Mouse (Mus musculus) G1E (cell line): ENCODE data around the gene Spsb3.

Experiments used
- CTCF ChIP-seq: IDR thresholded peaks from 2 replicates; pipeline ENCODE4 v1.5.1; 2012; ENCODE audit warnings: low read depth, low read length, inconsistent platforms, mixed read lengths
- GATA1 ChIP-seq: IDR thresholded peaks from 2 replicates; pipeline ENCODE4 v1.6.1; 2012; ENCODE audit warnings: borderline replicate concordance, low read length, inconsistent platforms, mixed read lengths
- GATA2 ChIP-seq: IDR thresholded peaks from 2 replicates; pipeline ENCODE4 v1.6.1; 2012; ENCODE audit warnings: low read depth, low read length, inconsistent platforms, borderline replicate concordance
- POLR2AphosphoS5 ChIP-seq: IDR thresholded peaks from 2 replicates; pipeline ENCODE4 v1.6.1; 2012; ENCODE audit warnings: low read depth, low read length, inconsistent platforms; ENCODE audit not compliant: insufficient replicate concordance
- TAL1 ChIP-seq: conservative IDR thresholded peaks from 2 replicates; pipeline ENCODE4 v1.6.1; 2012; ENCODE audit warnings: low read depth, low read length, inconsistent platforms, mixed read lengths

- TF ChIP-seq CTCF, result no peak
- no peak for TF ChIP-seq GATA1
- no peak for TF ChIP-seq TAL1
- TF ChIP-seq POLR2AphosphoS5, result no peak
- TF ChIP-seq GATA2, result no peak
These were observed 11.2 kb downstream of the Spsb3 start for GRCm38 (mm10) chr17:24897600-24897999.
